Mouse (Mus musculus): ENCODE data around the gene Prrg2.

Prrg2 gene

GRCm38 (mm10) chr7:45090251-45090977 is 27.9 kb upstream of the Prrg2 start:
- no peak for DNase-seq (ENCODE audit: low spot score)

- DNase-seq (ENCODE audit: low spot score), result no peak
Measured at GRCm38 (mm10) chr7:45088597-45088996, 26.1 kb upstream of the Prrg2 start.

DNA sequence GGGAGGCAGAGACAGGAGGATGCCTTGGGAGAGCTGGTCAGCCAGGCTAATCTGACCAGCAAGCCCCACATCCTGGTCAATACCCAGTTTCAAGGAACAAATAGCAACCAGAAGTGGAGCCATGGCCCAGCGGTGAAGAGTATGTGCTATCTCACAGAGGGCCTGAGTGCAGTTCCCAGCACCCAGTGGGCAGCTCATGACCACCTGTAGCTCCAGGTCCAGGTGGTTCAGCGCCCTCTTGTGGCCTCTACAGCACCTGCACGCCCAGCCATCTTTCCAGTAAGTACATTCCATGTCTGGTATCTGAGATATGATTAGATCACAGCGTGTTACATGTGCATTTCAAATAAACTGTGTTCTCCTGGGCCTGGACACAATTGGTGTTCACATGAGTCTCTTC is 23.6 kb upstream of the Prrg2 start:
- no peak for DNase-seq (ENCODE audit: low spot score)

DNA sequence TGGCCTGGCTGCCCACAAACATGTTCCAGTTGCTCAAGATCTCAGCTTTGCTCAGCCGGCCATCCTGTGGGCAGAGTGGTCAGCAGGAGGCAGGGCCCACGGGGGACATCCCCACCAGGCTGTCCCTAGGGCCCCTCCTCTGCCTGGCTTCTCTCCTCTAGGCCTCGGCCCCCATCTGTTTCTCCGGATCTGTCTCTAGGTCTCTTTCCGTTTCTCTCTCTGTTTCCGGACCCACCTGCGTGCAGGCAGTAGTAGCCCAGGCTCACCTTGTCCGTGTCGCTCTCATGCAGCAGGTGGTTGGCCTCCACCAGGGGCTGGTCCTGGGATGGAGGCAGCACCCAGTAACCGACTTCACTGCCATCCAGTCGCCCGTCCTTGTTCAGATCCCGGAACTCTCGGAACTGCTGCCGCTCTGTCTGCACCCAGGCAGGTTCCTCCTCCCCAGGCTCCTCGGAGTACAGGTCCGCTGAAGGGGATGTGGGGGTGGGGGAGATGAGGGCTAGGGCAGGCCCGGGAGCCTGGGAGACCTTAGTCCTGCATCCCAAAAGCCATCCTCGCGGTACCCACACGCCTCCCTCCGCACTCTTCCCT is 20.9 kb upstream of the Prrg2 start:
- no peak for DNase-seq (ENCODE audit: low spot score)

DNA sequence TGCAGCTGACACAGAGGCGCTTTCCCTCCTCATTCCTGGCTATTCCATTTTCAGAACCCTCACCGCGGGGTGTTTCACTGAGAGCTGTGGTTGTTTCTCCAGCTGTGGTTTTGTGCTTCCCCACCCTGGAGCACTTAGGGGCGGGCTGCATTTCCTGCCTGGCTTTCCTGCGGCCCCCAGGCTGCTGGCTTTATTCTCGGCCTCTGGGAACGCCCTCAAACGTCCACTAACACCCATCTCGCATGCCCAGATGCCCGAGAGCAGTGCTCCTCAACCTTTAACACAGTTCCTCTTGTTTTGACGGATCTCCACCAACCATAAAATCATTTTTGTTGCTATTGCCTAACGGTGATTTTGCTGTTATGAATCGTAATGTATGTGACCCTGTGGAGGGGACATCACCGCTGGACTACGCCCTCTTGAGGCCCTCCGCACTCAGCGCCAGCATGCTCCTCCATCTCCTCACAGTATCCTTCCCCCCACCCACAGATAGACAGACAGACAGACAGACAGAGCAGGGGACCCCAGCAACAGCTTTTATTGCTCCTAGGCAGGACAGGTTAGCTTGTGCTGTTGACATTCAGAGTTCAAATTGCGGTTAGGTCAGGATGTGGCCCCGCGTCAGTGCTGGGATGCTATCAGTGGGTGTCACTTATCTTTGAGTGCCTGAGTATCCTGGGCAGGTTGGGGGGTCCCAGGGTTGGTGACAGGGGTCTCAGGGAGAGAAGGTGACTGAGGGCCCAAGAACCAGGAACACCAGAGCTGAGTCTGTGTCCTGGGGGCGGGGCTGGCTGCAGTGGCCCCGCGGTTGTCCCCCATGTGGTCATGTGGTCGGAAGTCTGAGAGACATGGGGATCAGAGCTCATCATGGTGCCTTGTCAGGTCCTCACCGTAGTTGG is 20.2 kb upstream of the Prrg2 start:
- no peak for DNase-seq (ENCODE audit: low spot score)

GRCm38 (mm10) chr7:45081016-45081415 is 18.5 kb upstream of the Prrg2 start:
- DNase-seq (ENCODE audit: low spot score), result no peak

- peak; percentile 69 for DNase-seq (ENCODE audit: low spot score)
Measured at GRCm38 (mm10) chr7:45079856-45080255, 17.4 kb upstream of the Prrg2 start.

- no peak for DNase-seq (ENCODE audit: low spot score)
Measured at GRCm38 (mm10) chr7:45078513-45078912, 16.0 kb upstream of the Prrg2 start.

DNA sequence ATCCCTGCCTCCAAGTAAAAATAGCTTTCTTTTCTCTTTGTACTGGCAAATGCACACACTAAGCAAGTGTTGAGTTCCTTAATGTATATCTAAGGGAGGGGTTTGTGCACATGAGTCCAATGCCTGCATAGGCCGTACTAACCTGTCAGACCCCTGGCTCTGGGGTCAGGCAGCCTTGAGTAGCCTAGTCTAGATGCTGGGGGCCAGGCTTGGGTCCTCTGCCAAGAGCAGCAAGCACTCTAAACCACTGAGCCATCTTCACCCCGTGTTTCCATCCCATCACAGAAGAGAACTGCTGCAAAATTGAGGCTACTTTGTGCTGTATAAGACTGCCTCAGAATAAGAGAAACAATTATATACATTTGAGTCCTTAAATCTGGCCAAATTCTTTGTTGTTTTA is 15.4 kb upstream of the Prrg2 start:
- no peak for DNase-seq (ENCODE audit: low spot score)

GRCm38 (mm10) chr7:45077322-45077721 is 14.8 kb upstream of the Prrg2 start:
- no peak for DNase-seq (ENCODE audit: low spot score)

DNA sequence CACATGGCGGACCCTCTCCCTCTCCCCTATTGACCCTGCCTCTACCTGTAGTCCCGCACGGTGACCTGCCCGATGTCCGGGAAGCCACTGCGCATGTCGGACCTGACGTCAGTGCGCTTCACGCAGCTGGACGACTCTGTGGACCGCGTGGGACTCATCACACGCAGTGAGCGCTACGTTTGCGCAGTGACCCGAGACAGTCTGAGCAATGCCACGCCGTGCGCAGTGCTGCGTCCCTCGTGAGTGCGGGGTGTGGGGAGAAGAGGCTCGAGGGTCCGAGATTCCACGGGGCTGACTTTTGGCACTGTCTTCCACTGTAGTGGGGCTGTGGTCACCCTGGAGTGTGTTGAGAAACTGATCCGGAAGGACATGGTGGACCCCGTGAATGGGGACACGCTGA is 14.0 kb upstream of the Prrg2 start:
- DNase-seq (ENCODE audit: low spot score), result no peak

- no peak for DNase-seq (ENCODE audit: low spot score)
Measured at GRCm38 (mm10) chr7:45075405-45075804, 12.9 kb upstream of the Prrg2 start.

DNA sequence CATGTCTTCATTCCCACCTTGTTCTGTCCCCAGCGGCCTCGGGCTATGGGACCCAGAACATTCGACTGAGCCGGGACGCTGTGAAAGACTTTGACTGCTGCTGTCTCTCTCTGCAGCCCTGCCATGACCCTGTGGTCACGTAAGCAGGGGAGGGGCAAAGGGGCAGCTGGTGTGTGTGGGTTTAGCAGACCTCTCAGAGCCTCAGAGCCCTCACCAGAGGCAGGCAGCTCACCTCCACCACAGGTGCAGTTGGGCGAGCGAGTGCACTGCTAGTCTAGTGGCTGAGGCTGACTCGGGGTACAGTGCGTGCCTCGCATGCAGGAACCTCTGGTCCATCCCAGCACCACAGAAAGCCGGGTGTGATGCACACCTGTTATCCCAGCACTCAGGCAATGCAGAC is 11.5 kb upstream of the Prrg2 start:
- DNase-seq (ENCODE audit: low spot score), result no peak

GRCm38 (mm10) chr7:45073171-45073707 is 10.8 kb upstream of the Prrg2 start:
- no peak for DNase-seq (ENCODE audit: low spot score)

GRCm38 (mm10) chr7:45072230-45072629 is 9.8 kb upstream of the Prrg2 start:
- no peak for DNase-seq (ENCODE audit: low spot score)

DNA sequence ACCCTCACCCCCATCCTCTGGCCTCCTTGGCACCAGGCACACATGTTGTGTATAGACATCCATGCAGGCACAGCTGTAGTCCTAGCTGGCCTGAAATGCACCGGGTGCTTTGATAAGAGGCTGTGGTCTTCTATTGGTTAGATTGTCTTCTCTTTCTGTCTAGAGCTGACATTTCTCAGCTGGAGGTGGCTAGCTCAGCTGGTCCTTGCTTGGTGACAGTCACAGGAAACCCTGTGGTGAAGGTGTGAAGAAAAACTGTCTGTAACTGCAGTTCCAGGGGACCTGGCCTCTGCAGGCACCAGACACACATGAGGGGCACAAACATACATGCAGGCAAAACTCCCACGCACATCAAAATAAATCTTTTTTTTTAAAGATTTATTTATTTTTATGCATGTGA is 7.2 kb upstream of the Prrg2 start:
- no peak for DNase-seq (ENCODE audit: low spot score)

DNA sequence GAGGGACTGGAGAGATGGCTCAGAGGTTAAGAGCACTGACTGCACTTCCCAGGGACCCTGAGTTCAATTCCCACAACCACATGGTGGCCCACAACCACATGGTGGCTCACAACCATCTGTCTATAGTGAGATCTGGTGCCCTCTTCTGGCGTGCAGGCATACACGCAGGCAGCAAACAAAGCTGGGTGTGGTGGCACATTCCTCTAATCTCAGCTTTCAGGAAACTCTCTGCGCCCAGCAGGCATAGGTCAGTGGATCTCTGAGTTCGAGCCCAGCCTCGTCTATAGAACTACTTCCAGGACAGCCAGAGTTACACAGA is 5.5 kb upstream of the Prrg2 start:
- DNase-seq (ENCODE audit: low spot score), result no peak

DNA sequence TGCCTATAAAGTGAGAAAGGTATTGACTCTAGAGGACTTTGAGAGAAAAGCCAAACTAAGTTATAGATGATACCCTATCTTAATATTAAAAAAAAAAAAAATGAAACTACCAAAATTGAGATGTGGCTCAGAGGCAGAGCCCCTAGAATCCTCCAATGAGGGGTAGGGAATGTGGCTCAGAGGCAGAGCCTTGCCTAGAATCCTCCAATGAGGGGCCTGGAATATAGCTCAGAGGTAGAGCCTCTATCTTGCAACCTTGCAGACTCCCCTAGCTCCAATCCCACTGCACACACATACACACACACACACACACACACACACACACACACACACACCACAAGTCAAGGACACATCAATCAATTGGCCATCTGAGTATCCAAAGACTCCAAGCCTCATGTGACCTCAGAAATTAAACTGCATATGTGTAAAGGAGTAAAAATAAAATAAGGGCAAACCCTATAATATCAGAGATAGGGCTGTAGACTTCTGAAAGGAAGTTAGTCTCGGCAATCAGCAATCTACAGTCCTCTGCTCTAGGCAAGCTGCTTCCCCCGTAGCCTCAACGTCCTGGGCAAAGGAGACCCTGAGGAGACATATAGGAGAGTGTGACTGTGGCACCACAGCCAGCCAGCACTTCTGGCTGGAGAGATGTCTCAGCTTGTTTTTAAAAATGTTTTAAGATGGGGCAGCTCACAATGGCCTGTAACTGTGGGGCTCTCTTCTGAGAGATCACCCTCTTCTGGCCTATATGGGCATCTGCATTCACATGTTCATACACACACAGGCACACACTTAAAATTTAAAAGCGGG is 4.9 kb upstream of the Prrg2 start:
- no peak for DNase-seq (ENCODE audit: low spot score)

- DNase-seq (ENCODE audit: low spot score), result no peak
Measured at GRCm38 (mm10) chr7:45061532-45062075, 873 bp downstream of the Prrg2 start.

DNA sequence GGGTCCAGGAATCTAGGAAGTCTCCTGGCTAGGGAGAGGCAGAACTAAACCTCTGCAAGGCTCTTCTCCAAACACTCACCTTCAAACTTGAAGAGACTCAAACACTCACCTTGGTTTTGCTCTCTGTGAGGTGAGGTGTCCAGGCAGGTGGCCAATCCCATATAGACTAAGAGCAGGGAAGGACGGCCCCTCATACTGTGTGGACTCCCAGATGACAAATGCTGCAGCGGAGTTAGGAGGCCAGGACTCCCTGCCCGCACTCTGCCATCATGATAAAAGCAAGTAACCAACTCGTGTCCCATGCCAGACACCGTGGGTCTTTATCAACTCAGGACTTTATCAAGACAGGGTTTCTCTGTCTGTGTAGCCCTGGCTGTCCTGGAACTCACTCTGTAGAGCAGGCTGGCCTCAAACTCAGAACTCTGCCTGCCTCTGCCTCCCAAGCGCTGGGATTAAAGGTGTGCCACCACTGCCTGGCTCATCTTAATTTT is 1.8 kb downstream of the Prrg2 start:
- no peak for DNase-seq (ENCODE audit: low spot score)
